Mouse (Mus musculus) cerebellum, adult 2 months (tissue): ENCODE data around the gene Bbs9.

Experiments
- CTCF ChIP-seq: fragments of 200-500 bp; IDR thresholded peaks from 2 replicates; pipeline ENCODE4 v1.5.1; 2011; ENCODE audit warnings: low read depth, mild to moderate bottlenecking, control low read depth, low read length, moderate library complexity, borderline replicate concordance; ENCODE audit not compliant: insufficient read depth
- POLR2A ChIP-seq: fragments of 200-500 bp; IDR thresholded peaks from 2 replicates; pipeline ENCODE4 v1.6.1; 2011; ENCODE audit warnings: low read length, control low read depth, borderline replicate concordance; ENCODE audit not compliant: insufficient read depth

- no peak for TF ChIP-seq POLR2A
- TF ChIP-seq CTCF: no peak
Observed at GRCm38 (mm10) chr9:22776246-22776961, 300.9 kb downstream of the Bbs9 start.
